Mouse (Mus musculus): Measurements from ENCODE around the gene Igfbp7.
A peak's percentile ranks its signal among the peaks of the same experiment; 100 is the strongest.
"Not testable (repeated sequence)": the region's sequence is repeated elsewhere in the genome, so short reads cannot be mapped to it uniquely, and the experiment has no call there.

The Igfbp7 gene

DNA sequence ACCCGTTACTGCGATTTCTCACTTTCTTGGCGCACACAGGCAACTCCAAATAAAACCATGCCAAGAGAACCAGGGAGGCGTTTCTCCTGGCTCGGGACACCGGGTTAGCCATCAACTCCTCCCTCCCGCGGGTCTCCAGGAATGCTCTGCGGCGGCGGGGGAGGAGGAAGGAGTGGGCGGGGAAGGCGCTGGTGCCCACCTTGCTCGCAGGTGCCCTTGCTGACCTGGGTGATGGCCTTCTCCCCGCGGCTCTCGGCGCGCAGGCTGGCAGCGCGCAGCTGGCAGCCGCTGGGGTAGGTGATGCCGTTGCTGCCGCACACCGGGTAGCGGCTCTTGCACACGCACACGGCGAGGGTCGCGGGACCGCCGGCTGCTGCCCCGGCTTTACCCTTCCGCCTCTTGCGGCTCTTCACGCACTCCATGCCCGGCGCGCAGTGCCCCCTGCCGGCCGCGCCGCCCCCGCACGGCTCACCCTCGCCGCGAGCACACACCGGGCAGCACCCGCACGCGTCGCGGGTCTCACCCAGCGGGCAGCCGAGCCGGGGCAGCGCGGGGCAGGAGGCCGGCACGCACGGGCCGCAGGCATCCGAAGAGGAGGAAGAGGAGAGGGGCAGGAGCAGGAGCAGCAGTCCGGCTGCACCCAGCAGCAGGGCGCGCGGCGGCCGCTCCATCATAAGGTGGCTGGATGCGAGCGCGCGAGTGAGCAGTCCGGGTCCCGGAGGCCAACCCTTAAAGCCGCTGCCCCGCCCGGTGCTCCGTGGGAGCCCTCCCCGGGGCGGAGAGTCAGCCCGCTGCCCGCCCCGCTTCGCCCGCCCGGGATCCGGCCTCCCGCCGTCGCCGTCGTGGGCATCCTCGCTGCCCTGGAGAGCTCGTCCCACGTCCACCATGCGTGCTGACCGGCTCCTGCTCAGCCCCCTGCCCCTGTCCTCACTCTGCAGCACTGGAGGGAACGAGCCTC lies at the start of gene Igfbp7:
Igfbp7 (minus strand) TSS at position 701 of the 958 bp plus-strand sequence.
- DNase-seq (ENCODE audit: low spot score), result peak; percentile 93

DNA sequence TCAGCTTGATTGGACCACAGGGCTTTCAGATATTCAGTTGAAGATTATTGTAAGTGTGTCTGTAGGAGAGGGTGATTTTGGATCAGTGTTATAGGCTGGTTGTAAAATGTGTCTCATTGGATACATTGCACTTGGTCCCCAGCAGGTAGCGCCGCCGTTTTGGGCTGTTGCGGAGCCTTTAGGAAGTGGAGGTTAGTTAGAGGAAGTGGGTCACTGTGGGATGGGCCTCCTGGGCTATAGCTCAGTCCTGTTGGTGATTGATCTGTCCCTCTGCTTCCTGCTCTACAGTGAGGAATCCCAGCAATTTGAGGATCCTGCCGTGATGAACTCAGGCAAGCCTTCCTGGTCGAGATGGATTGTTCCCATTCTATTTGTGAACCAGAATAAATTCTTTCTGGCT lies 44.3 kb upstream of the Igfbp7 start:
- DNase-seq (ENCODE audit: low spot score), result no peak

DNA sequence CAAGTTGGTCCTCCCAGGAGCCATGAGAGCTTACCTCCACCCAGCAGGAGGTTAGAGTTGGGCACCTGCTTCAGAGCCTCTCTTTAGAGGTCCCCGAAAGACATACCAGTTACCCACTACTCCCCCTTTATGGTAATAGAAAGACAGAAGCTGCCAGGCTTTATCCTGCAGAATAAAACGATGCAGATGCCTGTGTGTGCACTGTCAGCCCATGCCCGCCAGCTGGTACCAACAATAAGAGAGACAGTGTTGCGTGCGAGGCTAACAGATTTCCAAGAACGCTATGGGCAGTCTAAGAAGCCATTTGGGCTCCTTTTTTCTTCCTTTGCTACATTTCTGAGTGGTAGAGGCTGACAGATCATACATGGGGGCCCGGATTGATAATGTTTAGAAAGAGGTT lies 41.7 kb upstream of the Igfbp7 start:
- no peak for DNase-seq (ENCODE audit: low spot score)

DNA sequence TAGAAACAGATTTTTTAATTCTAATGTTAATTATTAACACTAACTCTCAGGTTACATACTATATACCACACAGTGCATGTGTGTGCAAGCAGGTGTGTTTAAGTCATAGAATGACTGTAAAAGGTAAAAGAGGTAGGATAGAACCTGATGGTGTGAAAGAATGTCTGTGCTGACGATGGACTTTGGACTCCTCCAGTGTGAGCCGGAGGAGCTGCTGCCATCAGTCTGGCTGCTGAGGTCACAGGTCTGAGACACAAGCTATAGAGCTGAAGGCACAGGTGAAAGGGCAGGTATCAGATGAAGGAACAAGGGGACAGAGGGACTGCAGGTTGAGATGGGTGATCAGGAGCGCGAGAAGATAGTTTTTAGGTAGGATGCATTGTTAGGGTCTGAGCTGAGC lies 37.6 kb upstream of the Igfbp7 start:
- no peak for DNase-seq (ENCODE audit: low spot score)

DNA sequence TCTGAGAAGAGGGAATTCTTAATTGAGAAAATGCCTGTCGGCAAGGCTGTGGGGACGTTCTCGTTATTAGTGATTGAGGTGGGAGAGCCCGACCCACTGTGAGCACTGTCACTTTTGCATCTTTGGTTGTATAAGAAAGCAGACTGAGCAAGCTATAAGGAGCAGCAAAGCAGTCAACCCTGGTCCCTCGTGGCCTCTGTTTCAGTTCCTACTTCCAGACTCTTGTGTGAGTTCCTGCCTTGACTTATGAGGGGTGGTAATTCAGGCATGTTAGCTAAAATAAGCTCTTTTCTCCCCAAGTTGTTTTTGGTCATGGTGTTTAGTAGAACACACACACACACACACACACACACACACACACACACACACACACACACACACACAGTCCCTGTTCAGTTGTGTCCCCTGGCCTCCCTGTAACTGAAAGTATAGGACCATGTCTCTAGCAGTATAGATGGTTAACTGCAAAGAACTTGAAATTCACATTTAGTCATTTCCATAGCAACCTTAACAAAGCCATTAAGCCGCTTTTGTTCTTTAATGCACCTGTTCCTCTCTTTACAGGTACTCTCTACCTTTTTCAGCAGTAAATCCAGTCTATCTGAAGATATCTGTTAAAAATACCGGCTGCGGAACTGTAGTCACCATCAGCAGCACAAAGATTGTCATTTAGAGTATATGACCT lies 36.2 kb upstream of the Igfbp7 start:
- no peak for DNase-seq (ENCODE audit: low spot score)

DNA sequence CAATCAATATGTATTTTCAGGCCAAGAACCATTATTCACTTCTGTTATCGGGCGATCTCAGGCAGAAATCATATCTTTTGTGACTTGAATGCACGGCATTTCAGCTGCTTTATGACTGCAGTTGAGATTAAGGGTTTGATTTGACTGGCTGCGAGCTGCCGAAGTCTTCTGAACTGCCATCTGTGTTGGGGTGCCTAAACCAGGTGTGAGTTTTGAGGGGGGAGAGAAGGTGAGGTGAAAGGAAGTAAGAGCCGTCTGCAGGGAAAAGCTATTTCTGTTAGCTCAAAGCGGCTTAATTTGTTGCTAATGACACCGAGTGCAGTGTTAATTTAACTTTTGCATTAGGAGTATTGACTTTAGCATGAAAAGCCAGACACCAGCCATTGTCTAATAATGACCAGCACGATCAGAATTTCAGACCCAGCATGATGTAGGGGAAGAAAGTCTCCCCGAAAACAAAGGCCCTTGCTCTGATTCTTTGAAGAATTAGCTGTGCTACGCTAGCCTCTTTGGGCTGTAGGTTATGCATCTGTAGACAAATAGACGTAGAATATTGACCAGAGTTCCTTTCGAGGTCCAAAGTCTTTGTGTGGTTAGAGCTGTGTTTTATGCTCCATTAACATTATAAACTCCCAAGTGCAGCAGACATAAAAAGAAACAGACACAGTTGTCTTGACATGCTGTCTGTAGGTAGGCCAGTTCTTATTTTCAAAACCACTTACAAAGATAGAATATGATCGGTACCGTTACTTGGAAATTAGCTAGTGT lies 35.2 kb upstream of the Igfbp7 start:
- DNase-seq (ENCODE audit: low spot score), result no peak

DNA sequence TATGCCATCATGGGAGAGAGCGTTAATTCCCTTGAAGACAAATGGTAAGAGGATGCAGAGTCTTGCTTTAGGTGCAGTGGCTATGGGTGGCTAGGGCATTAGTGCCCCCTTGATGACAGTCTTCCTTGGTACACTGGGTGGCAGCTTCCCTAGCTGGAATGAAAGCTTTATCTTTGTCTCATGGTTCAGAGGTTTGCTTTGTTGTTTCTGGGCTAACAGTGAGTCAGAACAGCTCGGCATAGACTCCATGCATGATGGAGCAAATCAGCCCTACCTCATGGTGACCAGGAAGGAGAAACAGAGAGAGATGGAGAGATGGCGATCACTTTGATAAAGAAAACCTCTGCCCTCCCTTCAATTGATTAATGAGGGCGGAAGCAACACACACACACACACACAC lies 28.5 kb upstream of the Igfbp7 start:
- DNase-seq (ENCODE audit: low spot score), result no peak

DNA sequence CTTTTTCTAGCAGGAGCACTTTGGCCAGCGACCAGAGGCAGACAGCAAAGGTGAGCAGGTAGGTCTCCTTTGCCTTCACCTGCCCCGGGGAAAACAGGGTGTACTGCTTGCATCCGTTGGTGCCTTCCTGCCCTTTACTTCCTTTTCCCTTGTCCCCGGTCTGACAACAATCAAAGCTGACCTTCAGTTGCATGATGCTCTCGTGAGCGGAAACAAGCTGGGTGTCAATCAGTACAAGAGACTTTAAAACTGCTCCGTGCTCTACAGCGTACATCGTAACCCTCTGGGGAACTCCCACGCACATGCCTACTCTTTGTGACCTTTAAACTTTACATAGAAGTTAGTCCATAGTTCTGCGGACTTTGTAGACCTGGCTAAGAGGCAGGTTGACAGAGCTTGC lies 26.2 kb upstream of the Igfbp7 start:
- no peak for DNase-seq (ENCODE audit: low spot score)

DNA sequence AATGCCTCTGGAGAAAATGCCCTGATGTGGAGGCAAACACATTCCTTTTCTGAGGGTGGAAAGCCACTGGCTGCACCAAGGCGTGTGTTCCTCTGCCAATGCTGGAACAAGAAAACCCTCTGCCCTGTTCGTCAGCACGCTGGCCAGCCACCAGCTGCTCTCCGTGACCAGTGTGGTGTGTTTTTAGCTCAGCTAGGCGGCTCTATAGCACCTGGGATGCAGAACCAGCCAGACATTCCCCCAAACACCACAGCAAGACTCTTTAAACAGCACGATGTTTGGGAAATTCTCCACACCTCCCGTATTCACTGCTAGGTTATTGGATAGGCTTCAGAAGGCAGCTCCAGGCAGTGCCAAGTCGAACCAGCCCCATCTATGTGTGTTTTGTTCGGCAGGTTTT lies 25.7 kb upstream of the Igfbp7 start:
- no peak for DNase-seq (ENCODE audit: low spot score)

DNA sequence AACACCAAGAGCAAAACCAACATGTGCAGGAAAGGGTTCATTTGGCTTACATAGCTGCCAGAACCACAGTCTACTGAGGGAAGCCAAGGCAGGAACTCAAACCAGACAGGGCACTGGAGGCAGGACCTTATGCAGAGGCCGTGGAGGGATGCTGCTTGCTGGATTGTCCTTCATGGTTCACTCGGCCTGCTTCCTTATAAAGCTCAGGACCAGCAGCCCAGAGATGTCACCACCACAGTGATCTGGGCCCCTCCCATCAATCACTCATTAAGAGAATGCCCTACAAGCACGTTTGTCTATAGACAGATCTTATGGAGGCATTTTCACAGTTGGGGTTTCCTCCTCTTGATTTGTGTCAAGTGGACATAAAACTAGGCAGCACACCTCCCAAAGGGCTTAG lies 25.3 kb upstream of the Igfbp7 start:
- DNase-seq (ENCODE audit: low spot score), result no peak

DNA sequence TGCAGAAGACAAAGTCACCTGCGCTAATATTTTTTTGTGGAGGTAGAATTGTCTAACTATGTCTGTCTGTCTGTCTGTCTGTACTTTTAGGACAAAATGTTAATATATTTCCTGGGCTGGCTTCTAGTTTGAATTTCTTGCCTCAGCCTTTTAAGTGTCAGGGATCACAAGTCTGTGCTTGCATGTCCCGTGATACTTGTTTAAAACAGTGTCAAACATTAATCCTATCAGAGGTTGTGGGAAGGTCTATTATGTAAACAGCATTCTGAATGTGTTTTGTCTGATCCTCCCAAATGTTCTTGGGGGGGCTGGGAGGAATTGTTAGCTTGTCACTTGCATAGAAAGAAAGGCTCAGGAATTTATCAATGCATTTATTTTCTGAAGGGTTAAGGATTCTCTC lies 24.6 kb upstream of the Igfbp7 start:
- DNase-seq (ENCODE audit: low spot score), result no peak

DNA sequence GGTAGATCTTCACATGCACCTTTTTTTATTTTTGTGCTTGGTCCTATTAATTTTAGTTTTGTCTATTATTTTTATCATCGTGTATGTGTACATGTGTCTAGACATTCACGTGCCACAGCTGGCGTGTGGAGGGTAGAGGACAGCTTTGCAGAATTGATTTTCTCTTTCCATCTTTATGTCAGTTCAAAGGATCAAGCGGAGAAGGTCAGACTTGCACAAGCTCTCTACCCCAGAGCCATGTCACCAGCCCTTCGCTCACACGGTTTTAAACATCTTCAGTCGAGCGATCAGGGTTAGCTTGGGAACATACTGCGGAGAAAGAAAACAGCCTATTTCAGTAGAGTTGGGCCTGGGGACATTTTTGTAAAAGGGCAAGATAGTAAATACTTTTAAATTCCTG lies 23.2 kb upstream of the Igfbp7 start:
- DNase-seq (ENCODE audit: low spot score), result no peak

DNA sequence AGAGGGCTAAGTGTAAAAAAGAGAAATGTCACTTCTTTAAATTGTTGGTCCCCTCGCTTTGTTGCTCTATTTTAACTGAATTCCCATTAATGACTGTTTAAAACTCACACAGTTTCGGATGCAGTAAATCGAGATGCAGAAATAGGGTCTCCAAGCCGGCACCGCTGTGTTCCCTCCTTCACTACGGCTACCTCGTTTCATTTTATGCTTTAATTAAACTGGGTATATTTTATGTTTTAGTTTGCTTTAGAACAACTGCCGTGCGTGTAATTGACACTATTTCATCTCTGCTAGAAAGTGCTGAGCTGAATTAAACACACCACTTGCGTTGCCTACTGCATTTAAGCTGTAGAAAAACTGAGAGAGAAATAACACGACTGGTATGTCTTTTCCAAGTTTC lies 22.6 kb upstream of the Igfbp7 start:
- no peak for DNase-seq (ENCODE audit: low spot score)

DNA sequence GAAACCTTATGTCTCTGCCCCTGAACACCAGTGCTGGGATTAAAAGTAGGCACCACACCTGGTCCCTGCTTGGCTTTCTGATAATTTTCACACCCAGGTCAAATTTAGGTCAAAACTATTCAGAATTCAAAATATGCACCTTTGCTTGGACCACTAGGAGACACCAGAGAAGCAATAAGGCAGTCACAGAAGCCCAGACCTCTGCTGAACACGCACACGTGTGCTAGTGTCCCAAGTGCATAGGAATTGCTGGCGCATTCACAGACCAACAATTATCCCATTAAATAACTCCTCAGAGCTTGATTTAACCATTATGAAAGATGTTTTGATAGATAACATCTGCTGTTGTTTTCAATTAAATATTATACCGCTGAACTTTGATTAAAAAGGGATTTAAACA lies 22.2 kb upstream of the Igfbp7 start:
- DNase-seq (ENCODE audit: low spot score), result no peak

DNA sequence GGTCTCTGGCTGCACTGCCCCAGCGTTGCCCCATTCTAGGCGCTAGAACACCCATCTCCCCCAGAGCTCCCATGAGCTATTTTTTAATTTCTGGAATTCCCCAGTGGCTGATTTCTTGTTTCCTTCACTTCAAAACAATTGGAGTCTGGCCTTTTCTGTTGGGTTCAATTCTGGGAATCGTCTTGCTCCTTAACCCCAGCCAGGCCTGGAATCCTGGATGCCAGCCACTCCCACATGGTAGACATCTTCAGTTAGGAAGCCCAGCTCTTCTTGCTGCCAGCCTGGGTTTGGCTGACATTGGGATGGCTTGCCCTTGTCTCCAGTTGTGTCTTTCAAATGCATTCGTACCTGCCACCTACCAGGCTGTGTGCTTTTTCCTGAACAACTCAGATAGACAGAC lies 20.7 kb upstream of the Igfbp7 start:
- peak; percentile 95 for DNase-seq (ENCODE audit: low spot score)

DNA sequence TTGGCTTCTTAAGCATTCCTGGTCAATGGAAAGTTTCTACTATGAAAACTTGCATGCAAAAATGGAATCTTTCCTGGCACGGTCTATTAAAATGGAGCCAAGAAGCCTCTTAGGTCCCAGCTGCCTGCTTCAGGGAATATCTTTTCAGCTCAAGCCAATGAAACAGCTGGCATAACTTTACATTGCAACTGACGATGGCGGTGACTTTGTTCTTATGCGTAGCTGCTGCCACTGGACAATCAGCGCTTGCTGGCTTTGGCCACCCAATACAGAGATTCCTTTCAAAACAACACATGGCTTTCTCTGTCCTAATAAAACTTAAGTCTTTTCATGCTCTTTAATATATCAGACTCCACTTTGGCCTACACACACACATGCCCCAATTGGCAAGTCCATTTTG lies 20.1 kb upstream of the Igfbp7 start:
- DNase-seq (ENCODE audit: low spot score), result no peak

DNA sequence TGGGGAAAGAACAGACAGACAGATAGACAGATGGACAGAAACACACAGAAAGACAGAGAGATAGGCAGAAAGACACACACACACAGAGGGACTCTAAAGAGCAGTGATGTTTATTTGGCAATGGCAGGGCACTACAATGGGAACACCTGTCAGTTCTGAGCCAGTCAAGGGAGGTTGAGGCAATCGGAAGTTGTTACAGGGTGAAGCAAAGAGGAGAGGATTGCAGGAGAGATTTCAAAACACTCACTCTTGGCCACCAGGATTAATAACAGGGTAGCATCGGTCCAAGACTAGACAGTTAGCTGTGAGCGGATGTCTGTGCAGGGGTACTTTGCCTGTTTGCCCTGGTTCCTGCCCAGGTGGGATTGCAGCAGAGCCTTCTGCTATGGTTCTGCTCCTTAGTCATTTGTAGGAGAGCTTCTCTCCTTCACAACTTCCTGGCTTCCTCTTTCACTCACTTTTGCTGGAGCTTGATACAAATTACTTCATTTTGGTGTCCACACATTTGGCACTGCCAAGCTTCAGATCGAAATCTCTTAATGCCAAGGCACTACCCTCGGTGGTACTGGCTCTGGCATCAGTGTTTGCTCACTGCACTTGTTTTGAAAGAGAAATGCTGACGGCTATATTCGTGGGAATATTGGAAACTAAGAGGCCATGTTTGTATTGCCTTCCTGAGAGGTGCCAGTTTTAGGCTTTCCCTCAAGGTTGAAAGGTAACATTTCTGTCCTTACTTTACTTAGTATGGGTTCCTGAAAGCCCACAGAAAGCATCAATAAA lies 18.1 kb upstream of the Igfbp7 start:
- peak; percentile 71 for DNase-seq (ENCODE audit: low spot score)

DNA sequence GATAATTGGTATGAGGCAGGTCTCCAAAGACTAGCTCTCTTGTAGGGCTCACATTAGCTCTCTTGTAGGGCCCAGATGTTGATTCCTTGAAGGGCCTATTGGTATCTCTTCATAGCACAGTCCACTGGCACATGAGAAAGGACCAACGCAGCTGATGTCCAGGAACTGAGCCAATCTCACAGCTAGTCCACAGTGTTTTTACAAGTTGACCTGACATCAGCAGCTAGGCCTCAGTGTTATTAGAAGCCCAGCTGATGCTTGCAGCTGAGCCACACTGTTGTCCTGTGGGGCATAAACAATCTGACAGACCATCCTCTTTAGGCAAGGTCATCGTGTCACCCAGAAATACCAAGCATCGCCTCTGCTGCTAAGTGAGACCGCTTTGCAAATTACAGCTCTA lies 11.7 kb upstream of the Igfbp7 start:
- DNase-seq (ENCODE audit: low spot score), result not testable (repeated sequence)

DNA sequence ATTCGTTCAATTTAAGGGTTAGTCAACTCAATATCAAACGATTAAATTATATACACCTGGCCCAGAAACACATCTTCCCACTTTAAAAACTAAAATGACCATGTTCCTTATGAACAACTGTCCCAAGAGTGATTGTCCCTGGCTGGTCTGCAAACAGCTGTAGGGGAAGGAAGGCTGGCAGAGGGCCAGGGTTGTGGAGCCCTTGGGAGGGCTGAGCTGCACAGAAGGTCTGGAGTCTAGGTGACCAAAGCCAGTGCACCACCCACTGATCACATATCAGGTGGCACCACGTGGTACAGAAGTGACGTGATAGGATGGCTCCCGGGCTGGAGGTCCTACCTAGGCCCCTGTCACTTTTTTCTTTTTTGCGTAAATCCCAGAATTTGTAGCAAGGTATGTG lies 8.2 kb upstream of the Igfbp7 start:
- DNase-seq (ENCODE audit: low spot score), result no peak

DNA sequence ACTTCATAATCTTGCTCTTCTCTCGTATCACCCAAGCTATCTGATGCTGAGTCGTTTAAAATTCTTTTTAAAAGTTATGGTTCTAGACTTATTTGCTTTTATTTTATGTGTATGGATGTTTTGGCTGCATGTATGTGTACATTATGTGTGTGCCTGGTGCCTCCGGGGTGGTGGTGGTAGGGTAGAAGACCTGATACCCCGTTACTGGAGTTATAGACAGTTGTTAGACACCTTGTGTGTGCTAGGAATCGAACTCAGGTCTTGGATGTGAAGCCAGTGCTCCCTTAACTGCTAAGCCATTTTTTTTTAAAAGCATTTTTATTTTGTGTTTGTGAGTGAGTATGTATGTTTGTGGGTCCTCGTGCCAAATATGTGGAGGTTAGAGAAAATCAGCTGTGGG lies 689 bp upstream of the Igfbp7 start:
- DNase-seq (ENCODE audit: low spot score), result no peak

DNA sequence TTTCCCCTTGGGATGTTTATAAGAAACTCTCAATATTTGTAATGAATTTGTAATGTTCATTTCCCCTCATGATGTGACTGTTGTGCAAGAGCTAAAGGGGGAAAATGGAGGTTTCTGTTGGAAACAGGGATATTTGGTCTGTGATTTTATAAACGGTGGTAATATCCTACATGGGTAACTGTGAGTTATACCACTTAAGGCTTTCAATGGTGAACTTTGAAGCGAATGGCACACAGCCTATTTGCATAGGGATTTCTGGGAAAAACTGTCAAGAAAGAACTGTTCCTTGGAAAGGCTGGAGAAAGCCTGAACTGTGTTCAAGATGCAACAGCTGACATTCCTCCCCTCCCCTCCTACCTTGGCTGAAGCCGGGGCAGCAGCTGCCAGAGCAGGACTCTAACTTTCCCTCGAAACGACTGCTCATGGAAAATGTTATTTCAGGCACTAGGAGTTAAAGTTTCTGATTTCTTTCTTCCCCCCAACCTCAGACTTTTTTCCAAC lies 1.4 kb downstream of the Igfbp7 start:
- DNase-seq (ENCODE audit: low spot score), result peak; percentile 98

All from adipocyte (in vitro differentiated cells).